Mouse (Mus musculus) lung, postnatal 0 days (tissue): ENCODE measurements around the gene Zfp64. TPM values are rescaled to one million over a fixed set of nuclear protein-coding genes. Genes with fewer than 3 reads are reported as not detected.

Source experiments
- ATAC-seq: fragments of 200-750 bp; cut with Nextera tagmentation; 2 replicates; pipeline ENCODE4 v1.8.0; 2017; ENCODE audit warnings: moderate library complexity
- DNase-seq: peaks from one replicate; pipeline ENCODE4 v3.0.0-alpha.2; 2016; ENCODE audit warnings: low spot score
- H3K27ac ChIP-seq: fragments of 300-500 bp; sonication (generic); 2 replicates; pipeline ENCODE4 v1.5.1; 2014; ENCODE audit warnings: antibody characterized with exemption, mild to moderate bottlenecking, low read length, mixed read lengths
- H3K27me3 ChIP-seq: fragments of 300-500 bp; sonication (generic); replicated peaks from 2 replicates; pipeline ENCODE4 v1.6.1; 2014; ENCODE audit warnings: low read length, mixed read lengths; ENCODE audit not compliant: insufficient read depth
- H3K36me3 ChIP-seq: fragments of 300-500 bp; sonication (generic); 2 replicates; pipeline ENCODE4 v1.6.1; 2014; ENCODE audit warnings: low read length, mixed read lengths; ENCODE audit not compliant: insufficient read depth
- H3K4me1 ChIP-seq: fragments of 300-500 bp; sonication (generic); 2 replicates; pipeline ENCODE4 v1.6.1; 2014; ENCODE audit warnings: antibody characterized with exemption, low read depth, low read length, mixed read lengths; ENCODE audit not compliant: insufficient read depth
- H3K4me2 ChIP-seq: fragments of 300-500 bp; sonication (generic); replicated peaks from 2 replicates; pipeline ENCODE4 v1.6.1; 2014; ENCODE audit warnings: low read depth, mild to moderate bottlenecking, low read length, moderate library complexity, mixed read lengths
- H3K4me3 ChIP-seq: fragments of 300-500 bp; sonication (generic); 2 replicates; pipeline ENCODE4 v1.5.1; 2014; ENCODE audit warnings: low read depth, low read length
- H3K9ac ChIP-seq: fragments of 300-500 bp; sonication (generic); replicated peaks from 2 replicates; pipeline ENCODE4 v1.6.1; 2014; ENCODE audit warnings: low read depth, mild to moderate bottlenecking
- H3K9me3 ChIP-seq: fragments of 300-500 bp; sonication (generic); 2 replicates; pipeline ENCODE4 v1.6.1; 2016; ENCODE audit warnings: low read length, mixed read lengths
- CTCF ChIP-seq: IDR thresholded peaks from 2 replicates; pipeline ENCODE4 v1.5.1; 2016; ENCODE audit warnings: antibody characterized with exemption, mild to moderate bottlenecking
- EP300 ChIP-seq: IDR thresholded peaks from 2 replicates; pipeline ENCODE4 v1.6.1; 2016; ENCODE audit warnings: antibody characterized with exemption, mild to moderate bottlenecking, control low read depth
- WGBS: fragments of 180-500 bp; shearing (Covaris S2); extraction: QIAGEN DNeasy Blood & Tissue Kit; methylation state at CpG from one replicate; pipeline ENCODE4 v1.1.7; 2014; 5-methylcytosine and 5-hydroxymethylcytosine counted together
- polyA plus RNA-seq: library from polyadenylated mRNA; unstranded; fragments of >200 nt; fragmentation: Nextera tagmentation; extraction: Ambion mirVana; gene quantifications from 2 replicates; pipeline ENCODE4 v1.2.1, GENCODE M21; 2015

Zfp64 gene
- polyA plus RNA-seq, 1 experiment from 2014 or later = 15.8 TPM

DNA sequence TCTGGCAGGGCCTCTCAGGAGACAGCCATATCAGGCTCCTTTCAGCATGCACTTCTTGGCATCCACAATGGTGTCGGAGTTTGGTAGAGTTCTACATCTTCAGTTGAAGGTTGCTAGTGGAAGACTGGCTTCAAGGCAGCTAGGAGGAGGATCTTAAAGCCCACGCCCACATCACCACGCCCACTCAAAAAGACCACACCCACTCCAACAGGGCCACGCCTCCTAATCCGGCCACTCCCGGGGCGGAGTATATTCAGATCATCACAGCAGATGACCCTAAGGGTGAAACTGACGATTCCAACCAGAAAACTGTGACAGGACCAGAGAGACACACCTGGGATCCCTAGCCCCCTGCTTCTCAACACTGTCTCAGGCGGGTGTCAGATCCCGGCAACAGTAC is 89.0 kb downstream of the Zfp64 start:
- TF ChIP-seq EP300 (no peak), CTCF (no peak)
- 74% methylated on average over 10 of the region's 10 CpGs for WGBS
- no peak overlapping the region for H3K4me2 ChIP-seq
- no peak for DNase-seq
- H3K9me3 ChIP-seq = no peaks in the 10 kb centered on the region
- H3K4me1 ChIP-seq = no peaks in the 10 kb centered on the region
- ATAC-seq = no peak
- H3K4me3 ChIP-seq = no peak overlapping the region
- H3K36me3 ChIP-seq = no peaks in the 10 kb centered on the region
- H3K27me3 ChIP-seq = no peaks in the 10 kb centered on the region
- H3K9ac ChIP-seq = no peak overlapping the region
- H3K27ac ChIP-seq = no peak overlapping the region

DNA sequence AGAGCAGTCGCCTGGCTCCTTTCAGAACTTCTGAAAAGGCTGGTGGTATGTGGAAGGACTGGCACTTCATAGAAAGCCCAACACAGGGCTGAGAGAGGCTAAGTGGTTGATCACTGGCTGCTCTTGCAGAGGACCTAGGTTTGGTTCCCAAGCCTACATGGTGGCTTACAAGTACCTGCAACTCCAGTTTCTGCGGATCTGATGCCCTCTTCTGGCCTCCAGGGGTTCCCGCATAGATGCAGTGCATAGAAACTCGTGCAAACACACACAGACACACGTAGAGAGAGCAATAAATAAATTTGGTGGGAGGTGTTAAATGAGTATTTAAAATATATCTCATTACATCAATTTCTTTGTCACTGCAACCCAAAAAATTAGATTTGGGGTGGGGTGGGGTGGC is 90.5 kb downstream of the Zfp64 start:
- no peak overlapping the region for H3K4me2 ChIP-seq
- WGBS = 82% methylated on average over 5 of the region's 5 CpGs
- no peak for DNase-seq

DNA sequence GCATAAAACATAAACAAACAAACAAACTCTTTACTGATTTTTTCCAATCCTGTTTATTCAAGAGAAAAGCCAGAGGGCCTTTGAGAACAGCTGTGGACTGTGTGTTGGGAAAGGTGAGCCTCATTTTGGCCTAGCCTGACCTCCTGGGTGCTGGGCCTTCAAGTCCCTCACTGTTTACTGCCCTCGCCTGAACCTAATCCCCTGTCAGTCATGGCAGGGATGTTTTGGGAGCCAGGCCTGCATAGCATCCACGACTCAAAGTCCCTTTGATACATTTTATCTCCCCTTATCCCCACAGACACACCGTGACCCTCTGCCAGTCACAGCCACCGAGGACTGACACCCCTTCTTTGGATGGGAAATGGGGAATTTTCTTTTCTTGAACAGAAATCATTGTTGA is 92.7 kb downstream of the Zfp64 start:
- H3K9ac ChIP-seq = no peak overlapping the region
- DNase-seq = no peak
- H3K4me2 ChIP-seq = no peak overlapping the region
- H3K36me3 ChIP-seq = no peaks in the 10 kb centered on the region
- H3K9me3 ChIP-seq = no peaks in the 10 kb centered on the region
- 50% methylated on average over 4 of the region's 4 CpGs for WGBS
- no peaks in the 10 kb centered on the region for H3K27me3 ChIP-seq
- no peak overlapping the region for H3K4me3 ChIP-seq
- ATAC-seq = no peak
- H3K4me1 ChIP-seq = no peaks in the 10 kb centered on the region
- no peak for TF ChIP-seq EP300
- TF ChIP-seq CTCF = no peak
- H3K27ac ChIP-seq = no peak overlapping the region

More for the DNA sequence above, 90.5 kb downstream of the Zfp64 start:
- Histone ChIP-seq H3K36me3 (no peaks in the 10 kb centered on the region), H3K27ac (no peak overlapping the region), H3K4me1 (no peaks in the 10 kb centered on the region), H3K4me3 (no peak overlapping the region), H3K9ac (no peak overlapping the region), H3K9me3 (no peaks in the 10 kb centered on the region), H3K27me3 (no peaks in the 10 kb centered on the region)
- no peak for ATAC-seq
- TF ChIP-seq EP300 (no peak), CTCF (no peak)

DNA sequence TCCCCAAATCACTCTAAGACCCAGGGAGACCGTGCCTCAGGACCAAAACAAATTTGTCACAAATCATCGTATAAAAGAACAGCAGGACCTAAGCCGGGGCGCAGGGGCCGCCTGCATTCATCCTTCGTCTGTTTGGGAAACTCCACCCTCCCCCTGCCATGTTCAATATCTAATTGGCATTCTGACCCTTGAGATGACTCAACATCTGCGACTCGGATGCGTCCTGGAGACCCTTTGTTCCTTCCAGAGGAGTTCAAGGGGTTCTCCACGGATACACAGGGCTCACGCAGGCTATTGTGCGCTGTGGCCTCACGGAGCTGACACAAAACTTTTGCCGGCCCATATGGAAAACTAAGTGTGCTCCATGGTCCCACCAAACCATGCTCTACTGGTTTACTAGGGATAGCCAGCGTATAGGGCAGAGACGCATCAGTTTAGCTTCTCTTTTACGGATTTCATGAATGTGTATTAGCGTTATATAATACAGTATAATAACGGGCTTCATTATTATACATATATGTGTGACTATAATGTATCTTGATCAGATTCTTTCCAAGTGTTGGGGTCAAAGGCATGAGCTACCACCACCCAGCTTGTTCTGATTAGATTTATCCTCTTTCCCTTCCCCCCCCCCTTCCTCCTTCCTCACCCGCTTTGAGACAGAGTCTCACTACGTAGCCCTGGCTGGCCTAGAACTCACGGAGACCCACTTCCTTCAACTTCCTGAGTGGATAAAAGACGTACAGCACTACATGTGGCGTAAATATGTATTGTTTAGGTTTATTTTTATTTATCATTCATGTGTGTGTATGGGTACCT is 94.3 kb downstream of the Zfp64 start:
- ATAC-seq (no peak), DNase-seq (no peak)
- no peak overlapping the region for H3K9ac ChIP-seq
- TF ChIP-seq EP300 (no peak), CTCF (no peak)
- H3K27ac ChIP-seq = no peak overlapping the region
- H3K9me3 ChIP-seq = no peaks in the 10 kb centered on the region
- H3K36me3 ChIP-seq = no peaks in the 10 kb centered on the region
- no peak overlapping the region for H3K4me3 ChIP-seq
- no peaks in the 10 kb centered on the region for H3K27me3 ChIP-seq
- 68% methylated on average over 24 of the region's 24 CpGs for WGBS
- no peak overlapping the region for H3K4me2 ChIP-seq
- no peaks in the 10 kb centered on the region for H3K4me1 ChIP-seq

DNA sequence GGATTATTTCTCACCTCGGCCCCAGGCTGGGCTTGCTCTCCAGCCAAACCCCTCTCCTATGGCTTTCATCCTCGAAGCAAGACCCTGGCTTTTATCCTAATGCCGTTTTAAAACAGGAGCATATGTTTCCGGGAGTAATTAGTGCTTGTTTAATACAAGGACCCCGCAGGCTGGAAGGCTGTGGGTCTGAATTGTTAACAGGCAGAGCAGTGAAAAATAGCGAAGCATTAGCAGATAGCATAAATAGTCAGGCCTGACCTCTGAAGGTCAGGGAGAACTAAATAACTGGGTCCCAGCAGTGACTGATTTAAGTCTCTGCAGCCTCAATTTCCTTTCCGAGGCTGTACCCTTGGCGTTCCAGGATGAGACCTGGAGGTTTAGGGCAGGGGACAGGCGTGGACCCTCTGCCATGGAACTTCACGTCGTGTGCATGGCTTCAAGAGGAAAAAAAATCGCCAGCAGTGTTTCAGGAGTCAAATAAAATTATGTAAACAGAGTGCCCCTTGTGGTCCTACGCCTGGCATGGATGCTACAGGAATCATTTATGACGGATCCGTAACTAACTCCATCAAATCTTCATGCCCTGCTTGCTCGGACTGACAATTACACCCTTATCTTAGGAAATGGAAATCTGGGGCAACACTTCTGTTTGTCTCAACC is 95.2 kb downstream of the Zfp64 start:
- Histone ChIP-seq H3K9ac (no peak overlapping the region), H3K36me3 (no peaks in the 10 kb centered on the region), H3K4me1 (no peaks in the 10 kb centered on the region), H3K4me2 (no peak overlapping the region), H3K4me3 (no peak overlapping the region), H3K27me3 (no peaks in the 10 kb centered on the region), H3K27ac (no peak overlapping the region), H3K9me3 (no peaks in the 10 kb centered on the region)
- WGBS = 33% methylated on average over 16 of the region's 16 CpGs
- TF ChIP-seq CTCF (no peak), EP300 (no peak)
- DNase-seq (no peak), ATAC-seq (no peak)

DNA sequence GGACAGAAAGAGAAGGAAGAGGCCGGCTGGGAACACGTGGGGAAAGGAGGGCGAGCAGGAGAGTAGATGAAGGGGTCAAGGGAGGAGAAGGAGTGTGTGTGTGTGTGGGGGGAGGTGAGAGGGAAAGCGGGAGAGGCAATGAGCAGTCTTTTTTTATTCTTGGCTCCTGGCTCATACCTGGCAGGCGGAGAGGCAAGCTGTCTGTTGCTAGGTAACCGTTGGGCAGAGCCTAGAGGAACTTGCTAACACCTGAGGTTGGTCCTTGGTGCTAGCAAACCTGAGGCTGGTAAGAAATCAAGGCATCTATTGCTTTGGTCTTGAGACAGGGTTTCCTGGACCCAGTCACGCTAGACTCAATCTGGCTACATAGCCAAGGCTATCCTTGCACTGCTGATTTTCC is 98.7 kb downstream of the Zfp64 start:
- no peak overlapping the region for H3K4me2 ChIP-seq
- no peak for TF ChIP-seq EP300
- no peak for TF ChIP-seq CTCF
- no peak overlapping the region for H3K9ac ChIP-seq
- H3K4me1 ChIP-seq = no peaks in the 10 kb centered on the region
- ATAC-seq (no peak), DNase-seq (no peak)
- 0 out of 2 replicates have a peak, but pooled peaks cover 3% of the 10 kb centered on the region for H3K27me3 ChIP-seq
- 41% methylated on average over 7 of the region's 7 CpGs for WGBS
- no peaks in the 10 kb centered on the region for H3K36me3 ChIP-seq
- H3K27ac ChIP-seq = no peak overlapping the region
- H3K4me3 ChIP-seq = no peak overlapping the region
- no peaks in the 10 kb centered on the region for H3K9me3 ChIP-seq
